Mouse (Mus musculus): ENCODE data around the gene Rab3ip. TPM values are rescaled to one million over a fixed set of nuclear protein-coding genes. Genes with fewer than 3 reads are reported as not detected.

The Rab3ip gene
- total RNA-seq, 2 experiments from 2014 or later = 45.2 to 50.0 TPM

DNA sequence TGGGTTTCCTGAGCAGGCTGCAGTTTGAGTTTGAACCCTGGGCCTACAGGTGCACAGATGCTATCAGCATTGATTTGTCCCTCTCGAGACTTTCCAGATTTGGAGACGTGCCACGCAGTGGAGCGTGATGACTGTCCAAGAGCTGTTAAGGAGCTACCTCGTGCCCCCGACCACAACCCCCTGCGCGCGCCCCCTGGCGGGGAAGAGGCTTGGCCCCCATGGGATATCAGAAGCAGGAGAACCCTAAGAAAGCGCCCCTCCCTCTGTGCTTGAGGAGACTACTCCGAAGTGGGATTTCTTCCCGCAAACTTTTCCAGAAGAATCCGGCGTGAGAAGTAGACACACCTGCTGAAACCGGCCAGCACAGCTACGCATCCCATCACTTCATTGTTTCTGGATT lies 12.2 kb upstream of the Rab3ip start:
- intact Hi-C loops (cut with DNase I) = no loop called here
- no peak for DNase-seq (ENCODE audit: low spot score in 2 of 2)

DNA sequence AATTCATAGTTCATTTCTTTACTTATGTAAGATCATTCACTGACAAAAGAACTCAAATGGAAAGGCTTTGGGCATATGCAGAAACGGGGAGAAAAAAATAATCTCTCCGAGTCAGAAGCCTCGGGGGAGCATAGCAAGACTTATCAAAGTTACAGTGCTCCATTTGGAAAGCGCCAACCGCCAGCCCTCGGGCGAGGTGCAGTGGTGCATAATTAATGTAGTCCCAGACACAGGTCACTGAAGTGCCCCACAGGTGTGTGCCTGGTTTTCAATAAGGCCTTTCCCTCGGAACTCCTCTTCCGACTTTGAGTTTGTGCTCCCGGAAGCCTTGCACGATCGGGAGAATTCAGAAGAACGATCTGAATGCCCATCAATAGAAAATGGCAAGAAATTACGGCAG lies 11.6 kb upstream of the Rab3ip start:
- DNase-seq (ENCODE audit: low spot score in 2 of 2) = no peak
- intact Hi-C loops (cut with DNase I) = no loop called here

DNA sequence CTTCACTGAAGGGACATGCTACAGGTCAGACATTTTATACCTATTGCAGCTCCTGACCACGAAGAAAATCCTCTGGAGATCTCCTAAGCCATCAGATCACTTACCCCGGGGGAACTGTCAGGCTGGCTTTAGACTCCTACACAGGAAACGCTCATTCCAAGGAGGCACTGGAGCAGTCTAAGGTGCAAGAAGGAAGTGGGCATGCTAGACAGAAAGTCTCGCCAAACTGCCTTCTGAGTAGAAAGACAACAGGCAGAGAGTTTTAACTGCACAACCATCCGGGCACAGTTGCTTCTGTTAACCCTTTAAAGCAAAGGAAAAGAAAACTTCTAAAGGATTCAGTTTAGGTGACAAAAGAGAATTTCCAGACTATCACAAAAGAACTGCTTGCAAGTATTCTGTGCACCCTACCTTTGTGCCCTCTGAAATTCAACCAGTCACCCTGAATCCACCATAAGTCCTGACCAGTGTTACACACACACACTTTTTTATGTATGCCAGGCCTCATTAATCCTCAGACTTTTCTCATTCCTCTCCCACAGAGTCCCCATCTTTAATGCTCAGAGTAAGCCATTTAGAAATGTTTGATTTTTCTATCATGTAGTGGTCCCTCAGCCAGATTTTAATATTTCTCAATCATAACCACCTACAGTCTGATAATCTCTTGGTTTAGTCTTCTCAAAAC lies 7.4 kb upstream of the Rab3ip start:
- intact Hi-C loops (cut with DNase I) = loop anchor here (10.0 kb wide), 1 partner anchor 257 kb away; no protein-coding TSS in a partner anchor
- no peak for DNase-seq (ENCODE audit: low spot score in 2 of 2)

DNA sequence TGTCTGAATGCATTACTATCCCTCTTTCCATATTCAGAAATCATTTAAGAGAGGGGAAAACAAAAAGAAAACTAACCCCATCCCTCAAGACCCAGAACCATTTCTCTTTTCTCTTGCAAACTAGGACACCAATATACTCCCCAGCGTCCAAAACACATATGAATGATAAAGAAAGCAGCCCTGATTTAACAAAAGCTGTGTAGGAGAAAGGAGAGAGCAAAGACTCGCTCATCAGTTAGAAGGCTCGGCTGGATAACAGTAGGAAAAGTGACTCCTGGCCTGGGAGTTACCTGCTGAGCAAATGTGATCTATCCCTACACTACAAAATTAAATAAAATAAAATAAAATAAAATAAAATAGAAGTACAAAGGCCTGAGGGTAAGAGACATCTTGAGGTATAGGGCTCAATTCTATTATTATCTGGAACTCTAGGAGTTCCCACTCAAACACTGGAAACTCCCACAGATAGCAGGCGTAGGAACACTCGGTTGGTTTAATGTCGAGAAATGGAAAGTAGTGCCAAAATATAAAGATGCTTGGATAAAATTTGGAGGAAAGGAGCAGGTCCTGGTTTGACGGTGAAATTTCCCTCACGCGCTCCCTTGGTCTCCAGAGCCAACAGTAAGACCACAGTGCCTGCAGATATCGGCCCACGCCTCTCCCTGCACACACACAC lies 6.1 kb upstream of the Rab3ip start:
- DNase-seq (ENCODE audit: low spot score in 2 of 2) = peak in 1 of 2 experiments; percentile 55
- intact Hi-C loops (cut with DNase I) = loop anchor here (10.0 kb wide), 1 partner anchor 258 kb away; no protein-coding TSS in a partner anchor

DNA sequence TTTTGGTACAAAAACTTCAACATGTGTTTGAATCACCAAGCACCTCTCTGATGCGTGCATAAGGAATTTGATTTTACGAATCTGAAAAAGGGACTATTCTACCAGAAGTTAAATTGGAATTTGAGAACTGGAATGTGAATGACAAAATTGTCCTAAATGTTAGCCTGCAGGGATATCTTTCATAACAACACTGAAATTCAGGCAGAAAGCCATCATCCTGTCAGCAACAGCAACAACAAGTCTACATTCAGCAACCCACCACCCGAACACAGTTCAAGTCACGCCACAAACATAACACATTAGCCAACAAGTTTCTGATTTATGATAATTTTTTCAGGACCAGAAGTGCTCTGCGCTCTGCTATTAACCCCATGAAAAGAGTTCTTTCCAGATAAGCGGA lies 4.6 kb upstream of the Rab3ip start:
- intact Hi-C loops (cut with DNase I) = loop anchor here (10.0 kb wide), 1 partner anchor 260 kb away; no protein-coding TSS in a partner anchor
- DNase-seq (ENCODE audit: low spot score in 2 of 2) = no peak

DNA sequence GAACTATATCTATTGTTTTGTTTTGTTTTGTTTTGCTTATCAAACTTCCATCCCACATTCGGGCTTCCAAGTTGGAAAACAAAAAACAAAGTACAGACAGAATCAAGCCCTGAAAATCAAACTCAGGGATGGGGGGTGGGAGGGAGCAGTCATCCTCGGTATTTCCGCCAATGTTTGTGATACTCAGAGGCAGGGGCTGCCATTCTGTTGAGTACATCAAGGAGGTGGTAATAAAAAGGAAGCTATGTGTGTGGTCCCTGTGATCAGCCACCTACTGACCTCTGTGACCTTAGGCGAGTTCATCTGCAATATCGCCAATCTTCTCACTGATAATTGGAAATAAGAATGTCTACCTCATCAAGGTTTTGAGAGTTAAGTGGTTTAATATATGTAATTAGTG lies 317 bp upstream of the Rab3ip start:
- no peak for DNase-seq (ENCODE audit: low spot score in 2 of 2)
- intact Hi-C loops (cut with DNase I) = loop anchor here (5.0 to 10.0 kb wide), 2 partner anchors 61 to 264 kb away; no protein-coding TSS in a partner anchor

DNA sequence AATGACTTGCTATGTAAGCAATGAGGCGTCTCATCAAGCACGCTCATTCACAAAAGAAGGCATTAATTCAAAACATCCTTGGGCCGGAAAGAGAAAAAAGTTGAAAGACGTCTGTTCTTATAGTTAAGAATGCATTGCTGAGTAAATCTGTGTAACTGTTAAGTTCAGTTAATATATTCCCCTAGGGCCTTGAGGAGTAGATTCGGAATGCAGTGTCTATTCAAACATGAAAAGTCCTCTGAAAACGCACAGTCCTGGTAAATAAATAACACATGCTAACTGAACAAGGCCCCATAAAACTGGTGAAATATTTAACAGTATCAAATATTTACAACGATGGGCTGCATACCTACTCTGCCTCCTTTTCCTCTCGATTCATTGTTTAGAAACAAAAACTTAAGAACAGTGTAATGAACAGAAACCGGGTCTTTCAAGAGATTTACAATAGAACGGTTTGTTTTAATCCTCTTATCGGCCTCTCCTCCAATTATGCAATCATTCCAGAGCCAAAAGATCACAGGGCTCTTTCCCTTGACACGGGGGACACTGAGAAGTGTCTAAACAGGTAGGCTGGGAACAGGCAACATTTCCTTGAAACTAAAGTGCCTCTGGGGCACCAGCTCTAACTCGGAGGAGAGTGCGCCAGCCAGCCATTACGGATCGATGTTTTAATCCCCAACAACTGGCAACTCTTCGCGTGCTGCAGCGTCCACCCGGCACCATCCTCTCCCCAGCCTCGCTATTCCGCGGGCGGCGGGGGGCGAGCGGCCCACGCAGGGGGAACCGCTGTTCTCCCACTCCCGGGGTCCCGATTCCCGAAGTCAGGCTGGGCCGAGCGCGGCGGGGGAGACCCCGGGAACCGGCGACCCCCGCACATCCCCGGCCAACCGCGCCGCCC lies 1.2 kb downstream of the Rab3ip start:
- DNase-seq (ENCODE audit: low spot score in 2 of 2) = peak in 1 of 2 experiments; percentile 17
- intact Hi-C loops (cut with DNase I) = loop anchor here (5.0 to 10.0 kb wide), 3 partner anchors 63 to 265 kb away; no protein-coding TSS in a partner anchor

DNA sequence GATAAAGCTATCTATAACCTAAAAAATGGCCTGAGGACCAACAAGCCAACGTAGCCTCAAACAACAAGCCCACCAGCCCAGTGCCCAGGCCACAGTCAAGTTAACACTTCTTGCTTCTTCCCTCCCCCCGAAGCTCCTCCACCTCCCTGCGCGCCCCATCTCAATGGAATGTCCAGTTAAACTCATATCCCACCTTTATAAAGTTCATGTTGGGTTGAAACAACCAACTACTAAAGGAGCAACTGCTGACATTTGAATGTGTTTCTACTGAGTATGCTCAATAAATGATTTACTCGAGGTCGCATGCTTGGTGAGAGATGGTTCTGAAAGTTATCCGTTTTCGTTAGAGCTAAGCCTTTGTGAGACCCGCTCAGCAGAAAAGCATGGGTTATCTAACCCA lies 2.2 kb downstream of the Rab3ip start:
- intact Hi-C loops (cut with DNase I) = loop anchor here (5.0 kb wide), 1 partner anchor 84 kb away; no protein-coding TSS in a partner anchor
- DNase-seq (ENCODE audit: low spot score in 2 of 2) = no peak

DNA sequence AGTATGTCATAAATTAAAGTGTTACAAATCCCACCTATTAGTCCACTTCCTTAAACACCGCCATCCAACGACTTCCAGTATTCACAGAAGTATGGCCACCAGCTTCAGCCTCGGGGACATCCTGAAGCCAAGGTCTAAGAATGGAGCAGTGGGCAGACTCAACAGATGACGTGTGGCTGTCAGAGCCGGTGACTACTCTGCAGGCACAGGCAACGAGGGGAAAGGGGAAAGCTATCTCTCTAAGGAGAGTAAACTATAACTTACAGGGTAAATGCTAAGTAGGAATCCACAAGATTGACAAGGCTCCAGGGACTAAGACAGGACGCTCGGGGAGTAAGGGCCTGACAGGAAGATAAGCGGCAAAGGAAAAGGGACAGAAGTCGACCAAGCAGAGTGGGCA lies 5.6 kb downstream of the Rab3ip start:
- intact Hi-C loops (cut with DNase I) = loop anchor here (5.0 kb wide), 1 partner anchor 87 kb away; no protein-coding TSS in a partner anchor
- DNase-seq (ENCODE audit: low spot score in 2 of 2) = no peak

DNA sequence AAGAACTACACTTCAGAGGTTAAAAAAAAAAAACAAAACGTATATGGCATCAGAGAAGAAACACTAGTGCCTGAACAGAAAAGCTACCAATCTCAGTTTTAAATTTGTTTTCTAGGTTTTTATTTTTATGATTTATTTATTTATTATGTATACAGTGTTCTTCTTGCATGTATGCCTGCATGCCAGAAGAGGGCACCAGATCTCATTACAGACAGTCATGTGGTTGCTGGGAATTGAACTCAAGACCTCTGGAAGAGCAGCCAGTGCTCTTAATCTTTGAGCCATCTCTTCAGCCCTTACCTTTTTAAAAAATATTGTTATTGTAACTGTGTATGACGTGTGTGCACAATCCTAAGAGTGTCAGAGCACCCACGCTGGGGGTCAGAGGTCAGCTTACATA lies 6.4 kb downstream of the Rab3ip start:
- no peak for DNase-seq (ENCODE audit: low spot score in 2 of 2)
- intact Hi-C loops (cut with DNase I) = no loop called here

DNA sequence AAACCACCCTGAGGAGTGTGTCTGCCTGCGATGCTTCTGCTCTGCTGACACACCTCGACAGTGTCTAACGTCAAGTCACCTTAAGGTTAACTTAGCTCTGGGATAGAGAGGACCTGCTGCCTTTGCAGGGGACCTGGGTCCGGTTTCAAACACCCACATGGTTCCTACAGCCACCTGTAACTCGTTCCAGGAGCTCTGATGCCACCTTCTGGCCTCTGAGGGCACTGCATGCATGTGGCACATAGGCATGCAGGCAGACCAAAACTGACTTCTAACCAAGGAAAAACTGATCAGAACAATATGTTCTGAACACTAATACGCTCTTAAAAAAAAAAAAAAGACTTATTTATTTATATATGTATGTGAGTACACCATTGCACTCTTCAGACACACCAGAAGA lies 7.5 kb downstream of the Rab3ip start:
- intact Hi-C loops (cut with DNase I) = no loop called here
- no peak for DNase-seq (ENCODE audit: low spot score in 2 of 2)

DNA sequence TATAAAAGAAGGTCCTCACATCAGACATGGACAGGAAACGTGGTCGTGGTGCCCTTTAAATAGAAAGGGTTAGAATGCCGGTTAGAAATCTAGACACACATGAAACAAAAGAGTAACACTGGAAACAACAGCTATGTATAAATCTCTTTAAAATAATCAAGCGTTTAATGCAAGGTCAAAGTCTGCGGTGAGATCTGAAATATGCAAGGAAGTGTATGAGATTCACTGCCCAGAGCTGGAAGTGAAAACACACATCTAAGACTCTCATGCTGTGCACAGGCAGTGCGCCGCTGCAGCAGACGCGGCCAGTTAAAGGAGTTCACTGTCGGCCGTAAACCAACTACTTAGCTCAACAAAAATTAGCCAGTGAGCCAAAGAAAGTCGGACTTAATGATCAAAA lies 15.5 kb downstream of the Rab3ip start:
- DNase-seq (ENCODE audit: low spot score in 2 of 2) = no peak
- intact Hi-C loops (cut with DNase I) = no loop called here

DNA sequence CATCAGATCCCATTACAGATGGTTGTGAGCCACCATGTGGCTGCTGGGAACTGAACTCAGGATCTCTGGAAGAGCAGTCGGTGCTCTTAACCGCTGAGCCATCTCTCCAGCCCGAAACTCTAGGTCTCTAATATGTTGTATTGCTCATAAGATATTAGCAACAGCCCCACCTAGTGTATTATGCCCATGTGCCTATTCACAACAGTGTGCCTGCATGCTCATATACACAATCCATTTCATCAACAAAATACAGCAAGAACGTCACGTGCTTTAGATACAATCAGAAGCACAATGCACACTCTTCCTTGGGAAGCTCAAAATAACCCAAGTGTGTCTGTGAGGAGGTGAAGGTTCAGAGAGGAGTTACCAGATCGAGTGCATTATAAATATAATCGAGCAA lies 16.8 kb downstream of the Rab3ip start:
- intact Hi-C loops (cut with DNase I) = no loop called here
- no peak for DNase-seq (ENCODE audit: low spot score in 2 of 2)

DNA sequence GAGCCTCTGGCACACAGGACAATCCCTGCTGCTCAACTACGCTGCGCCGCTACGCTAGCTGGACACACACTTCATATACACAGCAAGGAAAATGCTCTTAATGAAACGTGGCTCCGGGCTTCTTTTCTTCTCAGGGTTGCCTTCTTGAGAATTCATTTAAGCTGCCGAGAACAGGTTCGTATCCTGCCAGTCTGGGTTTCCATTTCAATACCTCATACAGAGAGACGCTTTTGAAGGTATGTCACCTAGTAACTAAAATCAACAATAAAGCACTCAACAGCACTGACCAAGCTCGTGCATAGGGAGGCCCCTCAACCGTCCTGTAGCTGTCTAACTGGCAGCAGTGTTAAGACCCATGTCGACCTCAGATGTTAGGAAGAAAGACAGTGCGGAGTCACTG lies 18.2 kb downstream of the Rab3ip start:
- DNase-seq (ENCODE audit: low spot score in 2 of 2) = no peak
- intact Hi-C loops (cut with DNase I) = no loop called here

DNA sequence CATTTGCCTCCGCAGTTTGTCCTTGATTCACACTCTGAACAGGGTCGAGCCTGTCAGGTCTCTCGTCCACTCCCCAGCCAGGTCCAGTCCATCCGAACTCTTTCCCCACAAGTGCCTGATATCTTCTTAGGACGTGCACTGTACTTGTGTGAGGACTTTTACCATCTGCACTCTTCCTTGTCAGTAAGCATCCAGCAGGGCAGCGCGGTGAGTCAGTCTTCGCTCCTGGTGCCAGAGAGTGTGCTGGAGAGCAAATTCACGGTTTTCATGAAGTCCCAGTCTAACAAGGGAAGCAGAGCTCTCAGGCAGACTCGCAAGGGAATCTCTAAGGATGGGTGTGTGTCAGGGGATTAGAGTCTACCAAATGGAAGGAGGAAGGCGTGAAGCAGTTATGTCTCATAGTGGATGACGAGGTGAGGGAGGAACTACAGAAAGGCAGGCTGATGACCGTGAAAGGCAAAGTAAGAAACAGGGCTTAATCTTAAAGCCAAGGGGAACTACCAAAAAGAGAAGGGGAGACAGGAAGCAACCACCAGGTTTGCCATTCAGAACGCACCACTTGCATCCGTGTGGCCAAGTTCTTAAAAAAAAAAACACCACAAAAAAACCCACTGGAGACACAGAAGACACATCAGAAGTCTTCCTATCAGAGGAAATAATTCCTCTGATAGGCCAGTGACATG lies 18.9 kb downstream of the Rab3ip start:
- intact Hi-C loops (cut with DNase I) = no loop called here

DNA sequence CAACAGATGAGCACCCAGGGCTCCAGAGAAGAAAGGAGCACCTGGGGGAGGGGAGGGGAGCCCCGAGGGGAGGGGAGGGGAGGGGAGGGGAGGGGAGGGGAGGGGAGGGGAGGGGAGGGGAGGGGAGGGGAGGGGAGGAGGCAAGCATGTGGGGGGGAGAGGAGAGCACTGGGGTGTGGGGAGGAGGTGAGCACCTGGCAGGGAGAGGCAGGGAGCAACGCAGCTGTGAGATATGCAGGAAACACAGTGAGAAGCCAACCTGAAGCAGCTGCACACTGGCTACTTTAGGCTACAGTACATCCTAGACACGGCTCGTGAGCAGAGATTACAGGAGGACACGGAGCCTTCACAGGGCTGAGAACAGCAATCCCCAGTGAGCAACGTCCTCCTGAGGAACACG lies 19.6 kb downstream of the Rab3ip start:
- DNase-seq (ENCODE audit: low spot score in 2 of 2) = no peak
- intact Hi-C loops (cut with DNase I) = no loop called here

More for the DNA sequence above, 18.9 kb downstream of the Rab3ip start:
- peak in 1 of 2 experiments; percentile 74 for DNase-seq (ENCODE audit: low spot score in 2 of 2)

DNA sequence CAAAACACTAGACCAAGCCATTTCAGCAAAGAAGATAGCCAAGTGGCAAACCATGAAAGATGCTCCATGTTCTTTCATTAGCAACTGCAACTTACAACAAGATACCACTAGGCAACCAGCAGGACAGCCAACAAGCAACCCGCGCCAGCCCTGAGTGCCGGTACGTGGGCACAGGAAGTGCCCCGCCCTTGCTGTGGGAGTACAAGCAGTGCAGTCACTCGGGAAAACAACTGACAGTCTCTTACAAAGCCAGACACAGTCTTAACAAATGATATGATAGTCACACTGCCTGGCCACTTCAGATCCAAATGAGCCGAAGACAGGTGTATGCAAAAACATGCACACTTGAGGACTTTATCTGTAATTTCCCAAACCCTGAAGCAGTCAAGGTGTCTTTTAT lies 20.1 kb downstream of the Rab3ip start:
- no peak for DNase-seq (ENCODE audit: low spot score in 2 of 2)
- intact Hi-C loops (cut with DNase I) = no loop called here

DNA sequence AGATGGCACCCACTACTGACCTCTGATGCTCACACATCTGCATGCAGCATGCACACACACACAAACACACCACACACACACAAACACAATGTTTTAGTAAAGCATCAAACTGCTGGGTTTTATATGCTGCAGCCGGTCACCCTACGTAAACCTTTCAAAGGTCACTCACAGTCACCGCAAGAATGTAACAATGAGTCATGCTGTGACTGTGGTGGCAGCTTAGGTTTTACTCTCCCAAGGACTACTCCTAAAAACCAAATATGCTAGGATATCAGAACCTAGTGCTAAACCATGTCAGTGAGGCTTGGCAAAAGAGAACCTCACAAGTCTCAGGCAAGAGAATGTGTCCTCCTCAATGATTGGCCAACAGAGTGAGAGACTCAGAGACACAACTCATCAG lies 21.7 kb downstream of the Rab3ip start:
- intact Hi-C loops (cut with DNase I) = no loop called here

DNA sequence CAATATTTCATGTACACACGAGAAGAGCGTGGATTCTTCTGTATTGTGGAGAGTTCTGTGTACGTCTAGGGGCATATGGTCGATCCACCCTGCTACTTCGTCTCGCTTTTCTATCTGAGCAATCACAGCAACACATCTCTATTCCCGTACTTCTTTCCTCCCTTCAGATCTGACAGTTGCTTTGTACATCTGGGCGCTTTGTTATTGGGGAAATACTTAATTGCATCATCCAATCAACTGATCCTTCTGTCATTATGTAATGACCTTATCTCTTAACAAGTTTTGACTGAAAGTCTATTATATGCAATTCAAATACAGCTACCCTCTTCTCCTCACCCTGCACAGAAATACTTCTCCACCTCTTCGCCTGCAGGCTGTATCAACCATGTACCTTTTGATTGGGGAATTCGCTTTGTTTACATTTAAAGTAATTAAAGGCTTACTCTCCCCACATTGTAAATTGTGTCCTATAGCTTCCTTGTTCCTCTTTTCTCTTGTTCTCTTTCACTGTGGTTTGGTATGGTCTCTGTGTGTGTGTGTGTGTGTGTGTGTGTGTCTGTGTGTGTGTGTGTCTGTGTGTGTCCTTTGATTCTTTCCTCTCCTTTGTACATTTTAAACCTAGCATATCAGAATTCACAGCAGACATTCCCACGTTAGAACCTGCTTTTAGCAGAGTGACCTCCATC lies 24.0 kb downstream of the Rab3ip start:
- intact Hi-C loops (cut with DNase I) = no loop called here
- DNase-seq (ENCODE audit: low spot score in 2 of 2) = no peak

More for the DNA sequence above, 21.7 kb downstream of the Rab3ip start:
- DNase-seq (ENCODE audit: low spot score in 2 of 2) = no peak

Measured in left cerebral cortex, postnatal 25 days (tissue).